Mouse (Mus musculus): ENCODE data around the gene Ebf1.
"Not testable (repeated sequence)": the region's sequence is repeated elsewhere in the genome, so short reads cannot be mapped to it uniquely, and the experiment has no call there.

Ebf1 gene

DNA sequence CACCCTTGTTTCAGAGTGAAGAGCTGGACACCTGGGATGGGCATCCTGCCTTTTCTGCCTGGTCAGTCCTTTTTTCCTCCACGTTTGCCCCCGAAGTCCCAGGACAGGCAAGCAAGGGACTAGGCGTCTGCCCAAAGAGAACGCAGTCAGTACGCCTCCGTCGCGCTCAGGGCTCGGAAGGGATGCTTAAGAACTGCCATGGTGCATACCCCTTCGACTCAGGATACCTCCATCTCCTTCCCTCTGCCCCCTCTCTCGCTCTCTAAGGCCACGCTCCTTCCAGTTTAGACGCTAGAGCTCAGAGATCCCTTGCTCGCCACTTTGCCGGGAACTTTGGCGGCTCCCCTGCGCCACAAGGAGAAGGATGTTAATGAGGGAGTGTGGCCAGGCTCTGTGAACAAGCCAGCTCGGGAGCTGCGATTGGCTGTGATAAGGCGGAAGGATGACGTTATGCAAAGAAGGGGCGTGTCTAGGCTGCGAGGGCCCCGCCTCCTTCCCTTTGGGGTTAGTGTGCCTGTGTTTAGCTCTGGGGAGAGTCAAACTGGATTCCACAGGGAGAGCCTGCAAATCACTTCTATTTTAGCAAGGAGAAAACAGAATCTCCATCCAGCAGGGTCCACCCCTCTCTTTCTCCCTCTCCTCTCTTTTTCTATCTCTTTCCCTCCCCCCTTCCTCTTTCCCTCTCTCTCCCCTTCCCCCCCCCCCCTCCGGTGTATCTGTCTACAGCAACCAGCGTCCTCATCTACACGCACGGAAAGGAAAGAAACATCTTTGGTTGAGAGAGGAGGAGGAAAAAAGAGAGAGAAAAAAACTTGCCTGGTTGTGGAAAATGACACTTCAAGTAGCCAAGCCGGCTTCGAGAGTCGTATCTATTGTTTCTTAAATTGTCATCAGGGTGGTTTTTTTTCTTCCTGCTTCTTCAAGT is at the start of gene Ebf1:
Gene Ebf1 (plus strand): TSS at position 530 of the 925 bp plus-strand sequence.
- DNase-seq (ENCODE audit: low read depth in 1 of 2, low spot score in 2 of 2): peak in 1 of 2 experiments; percentile 27

DNA sequence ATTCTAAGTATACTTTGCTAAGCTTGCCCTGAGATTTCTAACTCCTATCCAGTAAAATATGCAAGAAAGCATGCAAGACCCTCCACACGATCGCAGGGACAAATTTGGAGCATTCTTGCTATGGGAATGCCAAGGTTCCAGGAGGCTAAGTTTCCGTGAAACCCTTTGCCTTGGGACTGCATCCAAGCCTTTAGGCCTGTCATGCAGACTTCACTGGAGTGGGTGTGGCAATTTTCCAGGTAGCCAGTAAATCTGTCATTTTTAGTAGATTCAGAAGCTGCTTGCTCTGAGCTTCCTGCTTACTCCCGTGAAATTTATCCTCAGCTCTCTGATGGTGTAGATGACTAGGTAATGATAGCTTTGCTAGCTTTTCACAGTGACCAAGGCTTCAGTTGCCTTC is 46.8 kb upstream of the Ebf1 start:
- DNase-seq (ENCODE audit: low read depth in 1 of 2, low spot score in 2 of 2): not testable (repeated sequence)

DNA sequence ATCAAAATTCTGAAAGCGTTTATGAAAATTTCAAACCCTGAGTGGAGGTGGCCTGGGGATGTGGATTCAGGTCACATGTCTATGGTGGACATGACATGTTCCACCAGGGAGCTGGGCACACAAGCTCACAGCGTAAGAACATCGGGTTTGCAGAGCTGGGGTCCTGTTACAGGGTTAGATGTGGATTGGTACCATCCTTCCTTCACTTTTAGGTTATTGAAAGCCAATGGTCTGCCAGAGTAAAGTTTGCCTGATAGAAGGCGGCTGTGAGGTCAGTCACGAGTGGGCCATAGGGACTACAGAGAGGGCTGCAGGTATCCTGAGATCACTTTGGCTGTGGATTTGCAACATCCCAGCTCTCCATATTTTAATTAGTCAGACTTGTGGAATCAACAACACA is 44.3 kb upstream of the Ebf1 start:
- DNase-seq (ENCODE audit: low read depth in 1 of 2, low spot score in 2 of 2): no peak

DNA sequence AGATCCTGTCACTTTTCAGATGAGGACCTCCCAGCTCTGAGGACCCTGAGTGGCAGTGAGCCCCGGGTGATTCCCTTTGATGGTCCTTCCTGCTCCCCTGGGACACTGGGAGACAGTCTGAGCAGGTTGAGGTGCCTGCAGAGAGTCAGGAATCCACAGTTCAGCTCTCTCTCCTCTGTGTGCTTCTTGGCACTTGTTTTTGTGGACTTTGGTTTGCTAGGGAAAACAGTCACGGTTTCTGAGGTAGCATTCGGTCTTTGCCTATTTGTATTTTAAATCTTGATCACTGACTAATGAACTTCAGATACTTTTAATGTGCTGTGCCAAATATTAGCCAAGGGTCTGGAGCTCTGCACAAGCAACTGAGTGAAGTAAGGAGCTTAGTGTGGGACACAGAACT is 43.7 kb upstream of the Ebf1 start:
- no peak for DNase-seq (ENCODE audit: low read depth in 1 of 2, low spot score in 2 of 2)

DNA sequence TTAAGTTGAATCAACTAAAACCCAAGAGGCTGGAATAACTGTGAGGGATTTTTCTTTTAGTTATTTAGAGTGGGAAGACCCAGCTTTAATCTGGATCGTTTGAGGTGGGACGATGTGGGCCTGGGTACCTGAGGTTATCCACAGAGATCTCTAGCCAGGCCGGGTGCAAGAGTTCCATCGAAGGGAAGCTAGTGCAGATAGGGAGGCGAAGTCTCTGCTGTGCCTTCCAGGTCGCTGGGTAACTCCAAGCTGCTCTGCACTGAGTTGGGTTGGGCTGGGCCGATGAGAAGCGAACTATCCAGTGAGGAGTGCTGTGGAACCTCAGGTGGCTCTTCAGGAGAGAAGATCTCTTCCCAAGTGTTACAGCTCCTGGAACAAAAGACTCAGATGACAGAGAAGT is 42.7 kb upstream of the Ebf1 start:
- no peak for DNase-seq (ENCODE audit: low read depth in 1 of 2, low spot score in 2 of 2)

DNA sequence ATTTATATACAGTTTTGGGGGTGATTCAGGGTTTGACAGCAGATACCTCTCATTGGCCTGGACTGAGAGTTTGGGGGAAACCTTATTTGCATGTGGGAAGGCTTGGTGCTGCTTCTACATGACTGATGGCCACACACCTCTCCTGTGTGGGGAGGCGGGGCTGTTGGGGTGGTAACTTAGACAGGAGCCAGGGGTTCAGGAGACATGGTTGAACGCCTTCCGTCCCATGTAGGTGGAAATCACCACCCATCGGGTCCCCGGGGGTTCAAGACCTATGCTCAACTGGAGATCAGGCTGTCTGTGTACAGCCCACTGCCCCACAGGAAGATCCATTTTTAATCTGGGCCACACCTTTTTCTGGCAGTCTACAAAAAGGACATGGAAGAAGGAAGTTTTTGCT is 42.3 kb upstream of the Ebf1 start:
- no peak for DNase-seq (ENCODE audit: low read depth in 1 of 2, low spot score in 2 of 2)

DNA sequence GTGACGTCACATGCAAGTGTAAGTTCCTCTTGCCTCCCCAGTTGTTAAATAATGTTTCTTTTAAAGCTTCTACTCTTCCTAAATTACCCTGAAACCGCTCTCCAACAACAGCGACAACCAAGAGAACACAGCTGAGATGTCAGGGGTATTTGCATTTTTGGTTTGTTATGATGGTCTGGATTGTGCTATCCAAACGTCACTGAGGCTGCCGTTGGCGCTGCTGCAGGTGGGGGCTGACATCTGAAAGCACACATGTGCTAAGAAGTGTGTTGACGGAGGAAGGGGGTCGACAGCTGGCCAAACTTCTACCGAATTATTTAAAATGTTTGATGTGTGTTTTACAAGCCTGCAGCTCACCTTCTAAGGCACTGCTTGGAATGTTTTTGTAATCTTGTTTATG is 39.2 kb upstream of the Ebf1 start:
- DNase-seq (ENCODE audit: low read depth in 1 of 2, low spot score in 2 of 2): no peak

DNA sequence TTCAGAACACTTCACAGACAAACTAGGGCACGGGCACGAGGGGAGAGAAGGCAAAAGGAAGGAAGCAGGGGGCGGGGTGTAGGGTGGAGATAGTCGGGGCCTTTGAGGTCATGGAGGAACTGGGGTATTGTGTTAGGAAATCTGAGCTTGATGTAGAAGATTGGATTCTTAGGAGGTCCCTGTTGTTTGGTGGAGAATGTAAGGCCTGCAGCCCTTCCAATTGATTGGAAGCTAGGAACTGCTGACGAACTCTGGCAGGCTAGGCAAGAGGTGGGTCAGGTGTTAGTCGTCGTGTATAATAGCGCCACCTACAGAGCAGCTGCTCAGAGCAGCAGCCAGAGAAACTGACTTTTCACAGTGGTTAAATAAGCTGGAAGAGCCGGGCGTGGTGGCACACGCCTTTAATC is 35.8 kb upstream of the Ebf1 start:
- peak in 1 of 2 experiments; percentile 8 for DNase-seq (ENCODE audit: low read depth in 1 of 2, low spot score in 2 of 2)

DNA sequence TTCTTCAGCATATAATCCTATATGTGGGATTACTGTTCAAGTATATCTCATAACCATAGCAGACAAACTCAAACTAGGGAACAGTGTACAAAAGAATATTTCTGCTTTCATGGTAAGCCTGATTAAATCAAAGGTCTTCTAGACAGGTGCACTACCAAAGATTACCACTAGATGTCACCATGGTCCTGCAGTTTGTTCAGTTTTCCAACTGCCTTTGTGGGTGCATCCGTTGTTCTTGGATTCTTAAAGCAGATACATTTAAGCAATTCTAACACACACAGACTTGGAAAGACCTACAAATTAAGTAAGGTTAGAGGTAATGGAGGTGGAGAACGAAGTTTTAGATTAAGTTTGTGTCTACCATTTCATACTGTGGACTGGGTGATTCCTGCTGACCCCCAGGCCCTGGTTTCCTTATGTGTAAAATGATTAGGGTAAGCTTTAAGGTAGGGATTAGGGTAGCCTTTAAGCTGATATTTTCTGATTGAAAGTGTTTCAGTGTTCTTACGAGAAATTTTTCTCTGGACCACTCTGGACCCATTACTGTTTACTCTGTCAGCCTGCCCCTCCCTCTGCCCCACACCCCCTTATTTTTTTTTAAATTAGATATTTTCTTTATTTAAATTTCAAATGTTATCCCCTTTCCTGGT is 30.9 kb upstream of the Ebf1 start:
- peak in 1 of 2 experiments; percentile 19 for DNase-seq (ENCODE audit: low read depth in 1 of 2, low spot score in 2 of 2)

DNA sequence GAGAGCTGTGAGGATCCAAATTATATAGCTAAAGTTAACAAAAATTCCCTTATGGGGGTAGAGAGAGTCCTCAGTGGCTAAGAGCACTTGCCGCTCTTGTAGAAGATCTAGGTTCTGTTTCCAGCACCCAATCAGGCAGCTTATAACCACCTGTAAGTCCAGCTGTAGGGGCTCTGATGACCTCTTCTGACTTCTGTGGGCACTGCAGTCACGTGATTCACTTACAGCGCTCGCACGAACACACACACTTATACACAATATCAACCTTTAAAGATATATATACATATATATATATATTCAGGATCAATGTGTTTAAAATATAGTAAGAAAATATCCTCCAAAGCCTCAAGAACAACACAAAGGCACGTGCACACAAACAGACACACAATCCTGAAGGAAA is 24.1 kb upstream of the Ebf1 start:
- DNase-seq (ENCODE audit: low read depth in 1 of 2, low spot score in 2 of 2): no peak

DNA sequence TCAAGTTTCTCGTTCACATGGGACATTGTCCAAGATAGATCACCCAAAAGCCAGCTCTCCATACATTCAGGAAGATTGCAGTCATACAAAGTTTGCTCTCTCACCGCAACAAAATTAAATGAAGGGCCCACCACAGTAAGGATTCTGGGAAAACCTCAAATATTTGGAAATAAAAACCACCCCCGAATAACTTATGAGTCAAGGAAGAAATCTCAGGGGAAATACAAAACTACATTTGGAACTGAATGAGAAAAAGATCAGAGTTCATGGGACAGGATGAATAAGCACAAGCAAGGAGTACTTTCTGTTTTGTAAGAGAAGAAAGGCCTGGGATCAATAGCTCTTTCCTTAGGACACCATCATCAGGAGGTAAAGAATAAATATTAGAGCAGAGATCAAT is 22.3 kb upstream of the Ebf1 start:
- no peak for DNase-seq (ENCODE audit: low read depth in 1 of 2, low spot score in 2 of 2)

DNA sequence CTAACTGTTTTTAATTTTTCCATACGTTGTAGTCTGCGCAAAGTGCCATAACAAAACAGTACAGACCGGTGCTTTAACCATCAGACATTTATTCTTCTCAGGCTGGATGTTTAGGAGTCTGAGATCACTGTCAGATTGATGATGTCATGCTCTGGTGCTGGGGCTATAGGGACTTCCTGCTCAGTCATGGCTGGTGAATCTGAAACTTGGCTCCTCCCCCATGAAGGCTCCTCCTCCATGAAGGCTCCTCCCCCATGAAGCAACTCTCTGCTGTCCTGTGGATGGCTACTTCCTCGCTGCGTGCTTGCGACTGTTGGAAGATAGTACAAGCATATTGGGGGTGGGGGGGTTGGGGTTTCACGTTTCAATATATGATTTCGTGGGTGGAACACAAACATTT is 10.2 kb upstream of the Ebf1 start:
- no peak for DNase-seq (ENCODE audit: low read depth in 1 of 2, low spot score in 2 of 2)

DNA sequence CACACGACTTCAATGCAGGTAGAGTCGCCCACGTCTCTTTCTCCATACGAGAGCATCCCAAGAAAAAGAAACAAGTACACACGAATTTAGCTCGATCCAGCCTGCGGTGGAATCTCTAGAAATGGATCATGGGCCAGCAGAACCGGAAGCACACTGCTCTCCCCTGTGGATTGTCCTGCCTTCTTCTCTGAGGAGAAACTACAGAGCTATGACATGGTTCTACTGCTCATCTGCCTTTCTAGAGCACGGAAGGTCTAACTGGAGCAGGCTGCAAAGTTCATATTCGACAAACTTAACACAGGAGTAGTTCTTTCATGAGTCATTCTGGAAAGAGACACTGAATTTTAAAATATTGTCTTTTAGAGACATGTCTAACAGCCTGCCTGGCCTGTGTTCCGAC is 8.5 kb upstream of the Ebf1 start:
- DNase-seq (ENCODE audit: low read depth in 1 of 2, low spot score in 2 of 2): no peak

DNA sequence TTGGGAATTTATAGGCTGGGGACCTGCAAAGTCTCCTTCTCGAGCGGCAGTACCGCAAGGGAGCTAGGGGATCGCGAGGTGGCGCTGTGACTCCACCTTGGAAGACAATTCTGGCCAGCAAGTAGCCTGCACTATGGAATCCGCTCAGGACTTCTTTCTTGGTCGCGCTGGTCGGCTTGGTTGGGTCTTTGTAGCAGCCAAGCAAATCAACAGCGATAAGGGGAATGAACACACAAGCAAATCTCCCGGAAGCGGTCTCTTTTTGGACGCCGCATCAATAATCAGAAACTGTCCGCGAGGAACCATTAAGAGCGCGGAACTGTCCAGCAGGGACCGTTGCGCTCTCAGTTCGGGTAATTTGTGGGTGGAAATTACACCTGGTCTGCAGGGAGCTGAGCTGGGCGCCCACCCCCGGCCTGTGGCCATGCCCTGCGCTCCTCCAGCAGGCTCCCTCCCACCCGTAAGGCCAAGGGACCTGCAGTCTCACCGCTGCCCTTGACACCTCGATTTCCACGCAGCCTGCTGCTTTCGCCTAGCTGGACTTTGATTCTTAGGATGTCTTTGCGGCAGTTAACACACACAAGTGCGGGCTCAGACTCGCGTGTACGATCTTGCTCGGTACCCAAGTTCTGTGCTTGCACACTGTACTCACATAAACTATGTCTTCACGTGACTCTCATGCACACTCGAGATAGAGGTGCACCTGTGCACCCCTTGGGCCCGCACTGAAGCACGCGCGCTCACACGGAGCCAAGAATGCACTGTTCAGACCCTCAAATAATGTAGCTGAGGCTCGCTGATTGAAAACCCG is 5.9 kb upstream of the Ebf1 start:
- DNase-seq (ENCODE audit: low read depth in 1 of 2, low spot score in 2 of 2): no peak

DNA sequence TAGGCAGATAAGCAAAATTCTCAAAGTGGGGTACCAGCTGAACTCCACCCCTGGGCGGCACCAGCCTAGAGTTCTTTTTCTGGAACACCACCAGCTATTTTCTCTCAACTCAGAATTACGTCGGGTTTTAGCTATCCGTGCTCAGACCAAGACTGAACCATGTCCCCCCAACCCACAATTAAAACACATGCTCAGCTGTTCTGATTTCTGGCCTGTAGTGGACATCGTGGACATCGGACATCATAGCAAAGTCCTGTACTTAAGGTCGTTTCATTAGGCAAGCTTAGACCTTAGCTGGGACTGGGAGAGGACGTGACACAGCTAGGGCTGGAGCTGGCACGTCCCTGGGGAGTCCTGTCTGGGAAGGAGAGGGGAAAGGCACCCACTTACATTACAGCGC is 5.0 kb upstream of the Ebf1 start:
- no peak for DNase-seq (ENCODE audit: low read depth in 1 of 2, low spot score in 2 of 2)

DNA sequence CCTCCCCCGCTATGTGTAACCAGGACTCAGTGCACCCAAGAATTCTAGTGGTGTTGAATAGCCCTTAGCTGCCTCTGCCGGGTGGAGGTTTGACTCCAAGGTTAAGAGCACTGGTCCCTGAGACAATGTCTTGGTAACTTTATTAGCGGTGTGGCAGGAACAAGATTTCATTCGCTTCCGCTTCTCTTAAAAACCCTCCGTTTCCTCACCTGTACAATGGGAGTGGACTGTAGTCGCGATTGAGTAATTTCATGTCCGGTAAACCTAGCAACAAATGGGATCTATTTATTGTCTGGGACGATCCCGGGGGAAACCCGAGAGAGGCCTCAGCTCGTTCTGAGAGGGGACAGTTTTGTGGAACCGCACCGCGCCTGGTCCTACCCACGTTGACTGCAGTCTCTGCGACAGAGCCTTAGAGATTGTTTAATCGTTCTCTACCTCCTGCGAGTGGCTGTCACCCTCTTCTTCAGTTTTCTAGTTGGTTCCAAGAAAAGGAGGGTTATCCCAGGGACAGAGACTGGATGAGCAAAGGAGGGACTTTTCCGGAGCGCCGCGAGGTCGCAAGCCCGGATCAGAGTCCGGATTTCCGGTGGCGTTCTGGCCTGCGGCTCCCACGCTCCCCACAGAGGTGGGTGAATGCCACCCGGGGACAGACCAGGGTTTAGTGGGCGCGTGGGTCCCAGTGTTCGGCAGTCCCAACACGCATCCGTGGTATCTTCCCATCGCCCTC is 4.3 kb upstream of the Ebf1 start:
- no peak for DNase-seq (ENCODE audit: low read depth in 1 of 2, low spot score in 2 of 2)

DNA sequence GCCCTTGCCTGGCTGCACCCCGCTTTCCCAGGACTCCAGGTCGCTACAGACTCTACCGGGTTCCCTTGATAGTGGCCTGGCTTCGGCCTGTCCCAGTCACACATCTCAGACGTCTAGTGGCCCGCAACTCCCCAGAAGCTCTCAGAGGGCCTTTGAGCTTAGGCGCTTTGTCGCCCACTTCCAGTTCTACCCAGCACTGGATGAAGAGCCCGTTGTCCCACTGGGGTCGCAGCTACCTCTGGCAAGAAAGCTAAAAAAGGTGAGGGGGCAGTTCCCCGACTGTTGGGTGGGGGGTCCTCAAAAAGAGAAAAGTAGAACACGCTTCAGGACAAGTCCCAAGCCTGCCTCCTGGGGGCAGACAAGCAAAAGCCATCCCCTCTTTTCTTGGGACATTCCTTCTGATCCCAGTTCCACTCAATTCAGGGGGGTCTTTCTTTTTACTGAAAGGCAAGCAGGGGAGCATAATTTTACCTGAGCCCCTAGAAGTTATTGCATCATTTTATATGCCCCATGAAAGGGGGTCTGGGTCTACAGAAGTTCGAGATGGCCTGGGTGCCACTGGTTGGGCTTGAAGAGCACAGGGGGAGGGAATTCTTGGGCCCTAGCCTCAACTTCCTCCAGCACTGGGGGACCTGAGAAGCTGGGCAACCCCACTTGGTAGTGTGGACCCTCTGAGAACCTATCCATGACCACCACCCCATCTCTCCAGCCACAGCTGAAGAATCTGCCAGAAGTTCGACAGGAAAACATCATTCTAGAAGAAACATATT is 3.5 kb upstream of the Ebf1 start:
- no peak for DNase-seq (ENCODE audit: low read depth in 1 of 2, low spot score in 2 of 2)

DNA sequence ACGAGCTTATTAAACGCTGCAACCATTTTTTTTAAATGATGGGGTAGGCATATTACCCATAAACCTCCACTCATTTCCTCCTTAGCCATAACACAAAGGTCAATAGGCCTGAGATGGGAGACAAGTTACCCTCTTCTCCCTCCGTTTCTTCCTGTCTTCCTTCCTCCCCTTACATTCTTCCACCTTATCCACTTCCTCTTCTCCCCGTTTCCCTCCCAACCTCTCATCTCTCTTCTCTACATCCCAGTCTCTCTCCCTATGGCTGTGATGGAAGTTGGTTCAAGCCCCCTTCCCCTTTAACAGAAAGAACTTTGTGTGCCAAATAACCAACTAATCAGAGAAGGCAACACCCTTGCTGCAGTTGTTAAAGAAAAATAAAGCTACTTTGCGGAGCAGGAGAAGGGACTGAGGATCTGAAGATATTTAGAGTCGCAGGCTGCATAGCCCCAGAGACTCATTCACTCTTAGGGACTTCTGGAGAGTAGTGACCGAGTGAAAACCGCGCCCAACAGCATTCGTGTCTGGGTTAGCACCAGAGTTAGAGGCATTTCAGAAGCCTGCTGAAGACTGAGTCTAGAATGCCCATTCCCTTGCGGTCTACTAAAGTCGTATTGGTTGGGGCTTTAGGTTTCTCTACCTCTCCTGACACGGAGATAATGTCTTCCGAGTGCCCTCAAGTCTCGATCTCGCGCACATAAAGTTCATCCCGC is 884 bp upstream of the Ebf1 start:
- no peak for DNase-seq (ENCODE audit: low read depth in 1 of 2, low spot score in 2 of 2)

DNA sequence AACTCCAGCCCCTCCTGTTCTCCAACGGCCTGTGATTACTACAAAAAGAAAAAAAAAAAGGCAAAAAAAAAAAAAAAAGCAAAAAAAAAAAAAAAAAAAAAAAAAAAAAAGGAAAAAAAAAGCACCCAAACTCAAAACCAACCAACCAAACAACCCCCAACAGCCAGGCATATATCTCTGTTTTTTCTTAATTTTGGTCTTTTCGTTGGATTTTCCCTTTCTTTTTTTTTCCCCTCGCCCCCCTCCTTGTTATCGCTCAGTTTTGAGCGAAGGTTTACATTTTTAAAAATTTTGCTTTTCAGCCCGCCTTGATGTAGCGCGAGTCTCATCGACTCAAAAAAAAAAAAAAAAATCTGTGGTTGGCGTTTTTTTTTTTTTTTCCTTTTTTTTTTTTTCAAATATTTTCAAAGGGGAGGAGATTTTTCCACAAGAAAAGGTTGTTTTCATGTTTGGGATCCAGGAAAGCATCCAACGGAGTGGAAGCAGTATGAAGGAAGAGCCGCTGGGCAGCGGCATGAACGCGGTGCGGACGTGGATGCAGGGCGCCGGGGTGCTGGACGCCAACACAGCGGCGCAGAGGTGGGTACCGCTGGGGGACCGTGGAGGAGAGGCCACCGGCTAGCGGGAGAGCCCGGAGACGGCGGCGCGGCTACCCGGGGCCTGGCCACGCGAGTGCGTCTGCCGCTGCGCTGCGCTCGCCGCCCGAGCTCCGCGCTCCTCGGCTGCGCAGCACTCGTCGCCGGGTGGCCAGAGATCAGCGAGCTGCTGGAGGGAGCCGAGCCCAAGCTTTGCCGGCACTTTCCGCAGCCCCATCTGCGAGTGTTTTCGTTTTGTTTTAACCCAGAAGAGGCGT is 843 bp downstream of the Ebf1 start:
- DNase-seq (ENCODE audit: low read depth in 1 of 2, low spot score in 2 of 2): no peak

All from monocyte, adult 2 months (primary cell).